Mouse (Mus musculus) kidney, embryonic 14.5 days (tissue): ENCODE measurements around the gene Txndc8. TPM values are rescaled to one million over a fixed set of nuclear protein-coding genes. Genes with fewer than 3 reads are reported as not detected.

ENCODE experiments used
- ATAC-seq: fragments of 200-750 bp; cut with Nextera tagmentation; 2 replicates; pipeline ENCODE4 v1.8.0; 2017; ENCODE audit warnings: moderate number of reproducible peaks, mild to moderate bottlenecking, moderate TSS enrichment, moderate library complexity; ENCODE audit not compliant: low FRiP score, low TSS enrichment
- H3K27ac ChIP-seq: fragments of 300-500 bp; sonication (generic); 2 replicates; pipeline ENCODE4 v1.5.1; 2014; ENCODE audit warnings: low read depth, mild to moderate bottlenecking, low read length, moderate library complexity, mixed read lengths
- H3K27me3 ChIP-seq: fragments of 300-500 bp; sonication (generic); 2 replicates; pipeline ENCODE4 v1.6.1; 2014; ENCODE audit warnings: mild to moderate bottlenecking, low read length; ENCODE audit not compliant: control insufficient read depth, insufficient read depth
- H3K36me3 ChIP-seq: fragments of 300-500 bp; sonication (generic); 2 replicates; pipeline ENCODE4 v1.6.1; 2014; ENCODE audit warnings: low read length, mixed read lengths; ENCODE audit not compliant: control insufficient read depth, insufficient read depth
- H3K4me1 ChIP-seq: fragments of 300-500 bp; sonication (generic); 2 replicates; pipeline ENCODE4 v1.6.1; 2014; ENCODE audit warnings: low read length, mixed read lengths; ENCODE audit not compliant: control insufficient read depth, insufficient read depth
- H3K4me2 ChIP-seq: fragments of 300-500 bp; sonication (generic); replicated peaks from 2 replicates; pipeline ENCODE4 v1.6.1; 2014; ENCODE audit warnings: low read depth, mild to moderate bottlenecking, low read length
- H3K4me3 ChIP-seq: fragments of 300-500 bp; sonication (generic); 2 replicates; pipeline ENCODE4 v1.5.1; 2014; ENCODE audit warnings: mild to moderate bottlenecking, low read length
- H3K9ac ChIP-seq: fragments of 300-500 bp; sonication (generic); 2 replicates; pipeline ENCODE4 v1.6.1; 2014; ENCODE audit warnings: low read depth, mild to moderate bottlenecking, low read length, moderate library complexity
- H3K9me3 ChIP-seq: fragments of 300-500 bp; sonication (generic); 2 replicates; pipeline ENCODE4 v1.6.1; 2016; ENCODE audit warnings: low read length; ENCODE audit not compliant: control insufficient read depth
- WGBS: fragments of 180-500 bp; shearing (Covaris S2); extraction: QIAGEN DNeasy Blood & Tissue Kit; methylation state at CpG from one replicate; pipeline ENCODE4 v1.1.7; 2014; 5-methylcytosine and 5-hydroxymethylcytosine counted together
- polyA plus RNA-seq: library from polyadenylated mRNA; unstranded; fragments of >200 nt; fragmentation: Nextera tagmentation; extraction: Ambion mirVana; gene quantifications from 2 replicates; pipeline ENCODE4 v1.2.1, GENCODE M21; 2014

Gene Txndc8
- polyA plus RNA-seq, 1 experiment from 2014 or later, result not detected

DNA sequence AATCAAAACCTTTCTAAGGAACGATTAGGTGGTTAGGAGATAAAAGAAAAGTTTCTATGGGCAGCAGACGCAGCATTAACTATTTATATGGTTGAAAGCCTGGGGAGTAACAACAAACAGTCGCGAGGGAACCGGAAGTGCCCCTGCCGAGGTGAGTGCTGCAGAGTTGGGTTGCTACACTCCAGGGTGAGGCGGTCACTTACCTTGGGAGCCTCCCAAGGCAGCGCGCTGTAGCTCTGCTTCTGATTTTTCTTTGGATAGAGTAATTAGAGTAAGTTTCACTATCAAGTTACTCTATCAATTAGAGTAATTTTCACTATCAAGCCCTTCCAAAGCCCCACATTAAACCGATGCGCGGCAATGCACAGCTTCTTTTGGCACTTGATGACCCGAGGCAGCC is 25.7 kb upstream of the Txndc8 start:
- no peaks in the 10 kb centered on the region for H3K4me1 ChIP-seq
- H3K27ac ChIP-seq, result no peak overlapping the region
- no peaks in the 10 kb centered on the region for H3K9me3 ChIP-seq
- 43% methylated on average over 13 of the region's 13 CpGs for WGBS
- H3K4me3 ChIP-seq, result peak overlapping the region; percentile 12
- no peaks in the 10 kb centered on the region for H3K27me3 ChIP-seq
- no peaks in the 10 kb centered on the region for H3K36me3 ChIP-seq
- H3K4me2 ChIP-seq, result peak overlapping the region; percentile 38
- no peak for ATAC-seq
- H3K9ac ChIP-seq, result no peak overlapping the region

- 84% methylated on average over 1 of the region's 1 CpGs for WGBS
Observed at GRCm38 (mm10) chr4:58032714-58033113, 23.8 kb upstream of the Txndc8 start.

GRCm38 (mm10) chr4:58003501-58003900 is 5.4 kb downstream of the Txndc8 start:
- Histone ChIP-seq H3K27me3 (no peaks in the 10 kb centered on the region), H3K9ac (no peak overlapping the region), H3K9me3 (no peaks in the 10 kb centered on the region), H3K4me2 (no peak overlapping the region), H3K4me1 (no peaks in the 10 kb centered on the region), H3K27ac (no peak overlapping the region), H3K36me3 (no peaks in the 10 kb centered on the region), H3K4me3 (no peak overlapping the region)
- 64% methylated on average over 3 of the region's 3 CpGs for WGBS
- no peak for ATAC-seq

More at GRCm38 (mm10) chr4:58032714-58033113, 23.8 kb upstream of the Txndc8 start:
- Histone ChIP-seq H3K9ac (no peak overlapping the region), H3K4me3 (no peak overlapping the region), H3K9me3 (no peaks in the 10 kb centered on the region), H3K36me3 (no peaks in the 10 kb centered on the region), H3K4me1 (no peaks in the 10 kb centered on the region), H3K27ac (no peak overlapping the region), H3K27me3 (no peaks in the 10 kb centered on the region), H3K4me2 (no peak overlapping the region)
- ATAC-seq, result no peak

DNA sequence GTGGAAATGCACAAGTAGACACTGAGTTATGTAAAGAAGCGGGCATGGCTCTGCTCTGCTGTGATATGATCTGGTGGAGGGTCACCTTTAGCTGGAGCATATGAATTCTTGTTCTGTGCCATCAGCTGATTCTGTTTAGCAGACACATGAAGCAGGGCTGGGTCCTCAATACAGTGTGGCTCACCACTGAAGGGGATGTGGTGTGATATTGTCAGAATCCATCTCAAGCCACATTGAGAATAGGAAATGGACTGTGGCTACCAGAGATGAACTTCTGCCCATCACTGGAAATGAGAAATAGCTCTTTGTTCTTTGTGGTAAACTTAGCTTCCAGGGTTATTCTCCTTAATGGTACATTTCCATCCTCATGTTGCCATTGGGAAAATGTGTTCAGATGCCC is 17.5 kb downstream of the Txndc8 start:
- Histone ChIP-seq H3K27me3 (no peaks in the 10 kb centered on the region), H3K4me1 (no peaks in the 10 kb centered on the region), H3K4me3 (no peak overlapping the region), H3K4me2 (no peak overlapping the region), H3K9ac (no peak overlapping the region), H3K27ac (no peak overlapping the region), H3K36me3 (no peaks in the 10 kb centered on the region), H3K9me3 (no peaks in the 10 kb centered on the region)
- no peak for ATAC-seq
- WGBS, result 81% methylated on average over 1 of the region's 1 CpGs

GRCm38 (mm10) chr4:57974400-57975117 is 34.4 kb downstream of the Txndc8 start:
- no peak for ATAC-seq
- no peak overlapping the region for H3K4me3 ChIP-seq
- 93% methylated on average over 6 of the region's 6 CpGs for WGBS
- H3K36me3 ChIP-seq, result no peaks in the 10 kb centered on the region
- H3K27me3 ChIP-seq, result no peaks in the 10 kb centered on the region
- H3K4me1 ChIP-seq, result no peaks in the 10 kb centered on the region
- no peak overlapping the region for H3K4me2 ChIP-seq
- H3K9me3 ChIP-seq, result 0 out of 2 replicates have a peak, but pooled peaks cover 4% of the 10 kb centered on the region
- H3K27ac ChIP-seq, result no peak overlapping the region
- H3K9ac ChIP-seq, result no peak overlapping the region

DNA sequence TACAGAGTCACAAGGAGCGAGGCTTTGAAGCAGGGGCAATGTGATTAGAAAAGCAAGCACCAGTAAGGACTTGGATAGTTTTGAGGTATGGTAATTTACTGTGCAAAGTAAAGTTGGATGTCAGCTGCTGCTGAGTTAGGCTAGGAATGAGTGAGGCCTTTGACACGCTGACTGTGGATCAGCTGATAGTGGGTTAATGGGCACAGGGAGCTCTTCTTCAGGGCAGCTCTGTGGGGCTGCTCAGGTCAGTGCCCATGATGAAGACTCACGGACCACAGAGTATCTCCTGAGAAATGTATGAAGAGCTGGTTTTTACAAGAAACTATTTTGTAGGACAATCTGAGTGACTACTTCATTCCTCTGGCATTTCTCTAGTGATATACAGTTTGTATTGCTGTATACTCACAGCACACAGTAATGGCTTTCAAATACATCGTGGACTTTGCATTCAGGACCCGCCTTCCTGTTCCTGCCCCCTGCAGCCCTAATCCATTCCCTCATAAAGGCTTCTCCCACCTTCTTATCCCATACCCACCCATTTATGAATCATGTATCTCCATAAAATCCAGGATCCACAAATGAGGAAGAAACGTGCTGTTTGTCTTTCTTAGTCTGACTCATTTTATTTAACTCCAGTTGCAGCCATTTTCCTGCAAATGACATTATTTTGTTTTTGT is 35.2 kb downstream of the Txndc8 start:
- Histone ChIP-seq H3K4me2 (no peak overlapping the region), H3K9ac (no peak overlapping the region), H3K36me3 (no peaks in the 10 kb centered on the region)

GRCm38 (mm10) chr4:57970285-57970684 is 38.6 kb downstream of the Txndc8 start:
- Histone ChIP-seq H3K9ac (no peak overlapping the region), H3K4me2 (no peak overlapping the region), H3K27ac (no peak overlapping the region), H3K36me3 (no peaks in the 10 kb centered on the region), H3K4me1 (no peaks in the 10 kb centered on the region), H3K9me3 (no peaks in the 10 kb centered on the region), H3K4me3 (no peak overlapping the region), H3K27me3 (no peaks in the 10 kb centered on the region)
- no peak for ATAC-seq

More for the DNA sequence above, 35.2 kb downstream of the Txndc8 start:
- Histone ChIP-seq H3K9me3 (no peaks in the 10 kb centered on the region), H3K4me3 (no peak overlapping the region), H3K27me3 (no peaks in the 10 kb centered on the region), H3K4me1 (no peaks in the 10 kb centered on the region), H3K27ac (no peak overlapping the region)
- 83% methylated on average over 6 of the region's 6 CpGs for WGBS
- no peak for ATAC-seq

DNA sequence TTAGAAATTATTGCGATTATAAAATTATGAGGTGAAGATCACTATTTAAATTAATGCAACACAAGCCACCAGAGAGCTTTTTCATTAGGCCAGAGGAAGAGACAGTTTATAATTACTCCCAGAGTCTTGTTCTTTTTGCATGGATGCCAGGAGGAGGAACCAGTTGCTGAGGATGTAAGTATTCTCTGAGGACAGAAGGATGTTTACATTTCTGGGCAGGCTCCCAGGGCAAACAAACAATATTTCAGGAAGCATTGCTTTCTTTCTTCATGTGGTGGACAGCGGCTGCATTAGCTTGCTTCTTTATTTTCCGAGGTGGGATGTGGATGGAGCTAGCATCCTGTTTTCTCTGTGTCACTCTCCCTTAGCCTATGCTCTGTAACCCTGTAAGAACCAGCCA is 41.7 kb downstream of the Txndc8 start:
- Histone ChIP-seq H3K27me3 (no peaks in the 10 kb centered on the region), H3K9ac (no peak overlapping the region), H3K4me2 (no peak overlapping the region), H3K36me3 (no peaks in the 10 kb centered on the region), H3K4me3 (no peak overlapping the region), H3K27ac (no peak overlapping the region), H3K9me3 (no peaks in the 10 kb centered on the region), H3K4me1 (no peaks in the 10 kb centered on the region)
- no peak for ATAC-seq
- 63% methylated on average over 3 of the region's 3 CpGs for WGBS

DNA sequence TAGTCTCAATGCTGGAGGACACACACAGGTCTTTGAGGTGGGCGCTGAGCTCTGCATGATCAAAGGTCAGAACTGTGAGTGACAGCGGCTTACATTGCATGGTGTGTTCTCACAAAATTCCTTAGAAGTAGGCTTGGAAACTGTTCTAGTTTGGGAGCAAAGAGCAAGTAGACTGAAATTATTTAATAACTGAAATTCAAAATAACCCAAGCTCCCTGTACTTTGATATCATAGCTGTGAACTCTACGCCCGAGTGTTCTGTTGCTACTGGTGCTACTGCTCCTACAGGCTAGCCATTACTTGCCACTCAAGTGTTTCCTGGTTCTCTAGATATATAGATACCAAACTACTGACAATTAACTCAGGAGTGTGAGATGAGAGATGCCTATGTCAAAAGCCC is 43.4 kb downstream of the Txndc8 start:
- no peak overlapping the region for H3K4me2 ChIP-seq
- 91% methylated on average over 4 of the region's 4 CpGs for WGBS
- no peak overlapping the region for H3K27ac ChIP-seq
- no peaks in the 10 kb centered on the region for H3K36me3 ChIP-seq
- H3K4me3 ChIP-seq, result no peak overlapping the region
- no peaks in the 10 kb centered on the region for H3K4me1 ChIP-seq
- ATAC-seq, result no peak
- no peaks in the 10 kb centered on the region for H3K9me3 ChIP-seq
- no peak overlapping the region for H3K9ac ChIP-seq
- no peaks in the 10 kb centered on the region for H3K27me3 ChIP-seq
